Mouse (Mus musculus): ENCODE results near the gene Slit2. TPM values are rescaled to one million over a fixed set of nuclear protein-coding genes. Genes with fewer than 3 reads are reported as not detected.

Slit2 gene
- polyA plus RNA-seq, 1 experiment = 4.9 TPM

DNA sequence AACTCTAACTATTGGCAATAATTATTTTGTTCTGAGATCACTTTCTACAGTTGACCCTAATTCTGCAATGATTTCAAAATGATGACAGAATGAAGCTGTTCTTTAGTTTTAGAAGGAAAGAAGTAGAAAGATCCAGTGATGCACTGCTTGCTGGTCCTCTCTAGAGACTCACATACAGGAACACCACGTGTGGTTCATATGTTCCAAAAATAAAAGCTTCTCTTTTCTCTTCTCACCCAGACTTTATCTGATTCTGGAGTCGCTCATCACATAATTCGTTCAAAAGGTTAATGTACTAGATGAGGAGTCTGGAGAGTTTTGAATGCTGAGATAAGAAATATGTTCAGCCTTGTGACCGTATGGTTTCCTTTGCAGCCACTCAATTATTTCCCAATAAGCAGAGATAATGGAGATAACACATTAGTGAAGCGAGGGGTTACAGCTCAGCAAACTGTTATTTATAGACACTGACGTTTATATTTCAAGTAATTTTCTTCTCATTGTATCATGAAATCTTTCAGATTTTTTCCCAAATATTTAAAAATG is 332.2 kb downstream of the Slit2 start:
- TF ChIP-seq CEBPB (IDR thresholded peaks at IDR 0.05; ENCODE audit: low read depth) (no peak), USF1 (IDR thresholded peaks at IDR 0.05; ENCODE audit: low read depth) (no peak), CTCF (IDR thresholded peaks at IDR 0.05; ENCODE audit: control insufficient read depth, insufficient read depth, insufficient read length) (no peak)

DNA sequence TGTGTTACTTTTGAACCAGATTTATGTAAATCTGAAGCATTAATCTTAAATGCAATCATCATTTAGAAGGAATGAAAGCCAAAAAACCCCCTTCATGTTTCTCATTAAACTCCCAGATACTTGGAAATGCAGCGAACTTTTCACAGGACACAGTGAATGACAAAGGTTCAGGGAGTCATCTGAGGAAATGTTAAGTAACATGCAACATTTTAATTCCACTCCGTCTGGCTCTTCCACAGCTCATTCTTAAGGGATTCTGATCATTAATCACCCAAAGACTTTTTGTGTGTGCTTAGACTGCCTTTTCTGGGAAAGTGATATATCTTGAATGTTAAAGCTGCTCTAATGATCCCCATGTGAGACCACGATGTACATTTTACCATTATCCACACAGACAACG is 337.7 kb downstream of the Slit2 start:
- H3K27me3 ChIP-seq (ENCODE audit: control insufficient read depth, insufficient read depth, insufficient read length) = no peaks in the 10 kb centered on the region
- TF ChIP-seq MYOG (IDR thresholded peaks at IDR 0.05; ENCODE audit: control insufficient read depth, extremely low read depth, insufficient read length) = no peak
- TF ChIP-seq FOSL1 (IDR thresholded peaks at IDR 0.05; ENCODE audit: insufficient read depth, low read length, poor library complexity, severe bottlenecking) = no peak
- no peak for TF ChIP-seq CEBPB (IDR thresholded peaks at IDR 0.05; ENCODE audit: low read depth)
- no peak for TF ChIP-seq CTCF (IDR thresholded peaks at IDR 0.05; ENCODE audit: control insufficient read depth, insufficient read depth, insufficient read length)
- no peak for TF ChIP-seq MAX (IDR thresholded peaks at IDR 0.05)
- TF ChIP-seq USF1 (IDR thresholded peaks at IDR 0.05; ENCODE audit: low read depth) = no peak
- no peak for TF ChIP-seq MYOD1 (IDR thresholded peaks at IDR 0.05; ENCODE audit: control insufficient read depth, insufficient read length, low read depth)

More for the DNA sequence above, 332.2 kb downstream of the Slit2 start:
- no peaks in the 10 kb centered on the region for H3K79me2 ChIP-seq (ENCODE audit: control insufficient read depth, insufficient read depth)
- H3ac ChIP-seq (ENCODE audit: control insufficient read depth, insufficient read length, low read depth) = no peak overlapping the region
- no peaks in the 10 kb centered on the region for H3K36me3 ChIP-seq (ENCODE audit: control insufficient read depth, insufficient read depth)
- H3K27me3 ChIP-seq (ENCODE audit: control insufficient read depth, insufficient read depth, insufficient read length) = no peaks in the 10 kb centered on the region
- H3K4me3 ChIP-seq (ENCODE audit: insufficient read depth, poor library complexity, severe bottlenecking) = no peak overlapping the region
- H3K79me3 ChIP-seq (ENCODE audit: low read depth) = no peaks in the 10 kb centered on the region

DNA sequence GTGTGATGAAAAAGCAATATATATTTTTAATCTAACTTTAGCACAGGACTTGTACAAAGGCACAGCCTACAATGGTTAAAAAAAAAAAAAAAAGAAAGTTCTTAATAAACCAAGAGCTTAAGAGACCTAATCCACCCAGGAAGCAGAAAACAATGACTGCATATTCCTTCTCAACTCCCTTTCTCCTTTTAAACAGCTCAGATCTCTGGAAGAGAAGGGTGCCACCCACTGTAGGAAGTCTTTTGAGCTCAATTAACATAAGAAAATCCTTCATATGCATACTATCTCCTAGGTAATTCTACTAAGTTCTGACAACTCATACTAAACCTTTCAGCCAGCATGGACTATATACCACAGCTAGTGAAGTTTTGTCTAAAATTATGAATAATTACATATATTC is 343.3 kb downstream of the Slit2 start:
- no peak overlapping the region for H3K4me3 ChIP-seq (ENCODE audit: insufficient read depth, poor library complexity, severe bottlenecking)
- TF ChIP-seq CEBPB (IDR thresholded peaks at IDR 0.05; ENCODE audit: low read depth) = no peak
- no peak for TF ChIP-seq CTCF (IDR thresholded peaks at IDR 0.05; ENCODE audit: control insufficient read depth, insufficient read depth, insufficient read length)
- no peak for TF ChIP-seq MYOD1 (IDR thresholded peaks at IDR 0.05; ENCODE audit: control insufficient read depth, insufficient read length, low read depth)
- no peak for TF ChIP-seq USF1 (IDR thresholded peaks at IDR 0.05; ENCODE audit: low read depth)
- no peak for TF ChIP-seq MYOG (IDR thresholded peaks at IDR 0.05; ENCODE audit: control insufficient read depth, extremely low read depth, insufficient read length)
- no peak for TF ChIP-seq MAX (IDR thresholded peaks at IDR 0.05)
- TF ChIP-seq FOSL1 (IDR thresholded peaks at IDR 0.05; ENCODE audit: insufficient read depth, low read length, poor library complexity, severe bottlenecking) = no peak
- no peaks in the 10 kb centered on the region for H3K79me2 ChIP-seq (ENCODE audit: control insufficient read depth, insufficient read depth)
- H3K36me3 ChIP-seq (ENCODE audit: control insufficient read depth, insufficient read depth) = no peaks in the 10 kb centered on the region
- H3ac ChIP-seq (ENCODE audit: control insufficient read depth, insufficient read length, low read depth) = no peak overlapping the region
- H3K27me3 ChIP-seq (ENCODE audit: control insufficient read depth, insufficient read depth, insufficient read length) = no peaks in the 10 kb centered on the region
- H3K79me3 ChIP-seq (ENCODE audit: low read depth) = no peaks in the 10 kb centered on the region

More for the DNA sequence above, 337.7 kb downstream of the Slit2 start:
- Histone ChIP-seq H3K79me3 (ENCODE audit: low read depth) (no peaks in the 10 kb centered on the region), H3ac (ENCODE audit: control insufficient read depth, insufficient read length, low read depth) (no peak overlapping the region), H3K79me2 (ENCODE audit: control insufficient read depth, insufficient read depth) (no peaks in the 10 kb centered on the region), H3K36me3 (ENCODE audit: control insufficient read depth, insufficient read depth) (no peaks in the 10 kb centered on the region), H3K4me3 (ENCODE audit: insufficient read depth, poor library complexity, severe bottlenecking) (no peak overlapping the region)

DNA sequence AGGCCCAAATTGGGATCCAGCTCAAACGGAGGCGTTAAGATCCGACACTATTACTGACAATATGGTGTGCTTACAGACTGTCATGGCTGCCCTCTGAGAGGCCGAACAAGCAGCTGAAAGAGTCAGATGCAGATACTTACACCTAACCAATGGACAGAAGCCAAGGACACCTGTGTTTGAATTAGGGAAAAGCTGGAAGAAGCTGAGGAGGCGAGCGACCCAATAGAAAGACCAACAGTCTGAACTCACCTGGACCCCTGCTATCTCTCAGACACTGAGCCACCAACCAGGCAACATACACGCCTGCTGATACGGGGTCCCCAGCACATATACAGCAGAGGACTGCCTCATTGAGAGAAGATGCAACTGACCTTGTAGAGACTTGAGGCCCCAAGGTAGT is 344.7 kb downstream of the Slit2 start, which contains the start of gene 5730480H06Rik:
TSS of gene 5730480H06Rik (plus strand) at position 301 of the 400 bp plus-strand sequence.
- Histone ChIP-seq H3K4me3 (ENCODE audit: insufficient read depth, poor library complexity, severe bottlenecking) (no peak within 1 kb of the TSS), H3K27me3 (ENCODE audit: control insufficient read depth, insufficient read depth, insufficient read length) (no peaks in the 10 kb centered on the region), H3K79me2 (ENCODE audit: control insufficient read depth, insufficient read depth) (no peaks in the 10 kb centered on the region), H3K36me3 (ENCODE audit: control insufficient read depth, insufficient read depth) (no peaks in the 10 kb centered on the region), H3ac (ENCODE audit: control insufficient read depth, insufficient read length, low read depth) (no peak within 1 kb of the TSS), H3K79me3 (ENCODE audit: low read depth) (no peaks in the 10 kb centered on the region)
- TF ChIP-seq CTCF (IDR thresholded peaks at IDR 0.05; ENCODE audit: control insufficient read depth, insufficient read depth, insufficient read length) = no peak
- TF ChIP-seq USF1 (IDR thresholded peaks at IDR 0.05; ENCODE audit: low read depth) = no peak
- TF ChIP-seq CEBPB (IDR thresholded peaks at IDR 0.05; ENCODE audit: low read depth) = no peak
- no peak for TF ChIP-seq MYOG (IDR thresholded peaks at IDR 0.05; ENCODE audit: control insufficient read depth, extremely low read depth, insufficient read length)
- TF ChIP-seq MYOD1 (IDR thresholded peaks at IDR 0.05; ENCODE audit: control insufficient read depth, insufficient read length, low read depth) = no peak
- TF ChIP-seq MAX (IDR thresholded peaks at IDR 0.05) = no peak
- TF ChIP-seq FOSL1 (IDR thresholded peaks at IDR 0.05; ENCODE audit: insufficient read depth, low read length, poor library complexity, severe bottlenecking) = no peak

DNA sequence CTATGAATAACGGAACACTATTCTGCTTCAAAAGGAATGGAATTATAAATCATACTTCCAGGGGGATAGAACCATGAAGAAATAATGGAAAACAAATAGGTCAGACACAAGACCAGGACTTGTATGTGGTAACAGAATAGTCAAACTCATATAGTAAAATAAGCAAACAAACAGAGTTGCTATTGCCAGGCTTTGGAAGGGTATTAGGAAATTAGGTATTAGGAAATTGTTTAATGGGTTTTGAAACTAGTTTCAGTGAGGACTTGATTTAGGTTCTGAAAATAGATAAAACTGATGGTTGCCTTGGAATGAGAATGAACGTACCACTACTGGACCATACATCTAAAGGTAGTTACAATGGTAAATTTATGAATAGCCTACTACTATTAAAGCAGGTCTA is 346.8 kb downstream of the Slit2 start:
- H3K4me3 ChIP-seq (ENCODE audit: insufficient read depth, poor library complexity, severe bottlenecking) = no peak overlapping the region
- TF ChIP-seq CTCF (IDR thresholded peaks at IDR 0.05; ENCODE audit: control insufficient read depth, insufficient read depth, insufficient read length) (no peak), MAX (IDR thresholded peaks at IDR 0.05) (no peak)
- no peaks in the 10 kb centered on the region for H3K27me3 ChIP-seq (ENCODE audit: control insufficient read depth, insufficient read depth, insufficient read length)
- H3K79me3 ChIP-seq (ENCODE audit: low read depth) = no peaks in the 10 kb centered on the region
- no peak overlapping the region for H3ac ChIP-seq (ENCODE audit: control insufficient read depth, insufficient read length, low read depth)
- H3K79me2 ChIP-seq (ENCODE audit: control insufficient read depth, insufficient read depth) = no peaks in the 10 kb centered on the region
- H3K36me3 ChIP-seq (ENCODE audit: control insufficient read depth, insufficient read depth) = no peaks in the 10 kb centered on the region

DNA sequence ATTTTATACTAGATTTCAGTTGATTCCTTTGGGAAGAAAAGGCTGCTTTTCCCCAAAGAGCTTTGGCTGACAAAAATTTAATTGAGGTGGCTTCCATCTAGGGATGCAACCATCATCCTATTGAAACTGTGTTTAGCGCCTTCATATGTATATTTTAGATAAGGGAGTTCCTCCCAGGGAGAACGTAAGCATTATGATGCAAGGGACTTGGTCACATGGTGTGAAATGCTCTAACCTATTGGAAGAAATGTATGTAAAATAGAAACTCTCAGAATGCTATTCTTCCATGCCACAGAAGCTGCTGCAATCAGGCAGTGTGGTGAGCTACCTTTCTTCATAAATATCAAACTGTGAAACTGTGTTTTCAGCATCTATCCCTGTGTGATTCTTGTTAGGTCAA is 347.9 kb downstream of the Slit2 start:
- Histone ChIP-seq H3K79me2 (ENCODE audit: control insufficient read depth, insufficient read depth) (no peaks in the 10 kb centered on the region), H3ac (ENCODE audit: control insufficient read depth, insufficient read length, low read depth) (no peak overlapping the region), H3K36me3 (ENCODE audit: control insufficient read depth, insufficient read depth) (no peaks in the 10 kb centered on the region), H3K27me3 (ENCODE audit: control insufficient read depth, insufficient read depth, insufficient read length) (no peaks in the 10 kb centered on the region), H3K4me3 (ENCODE audit: insufficient read depth, poor library complexity, severe bottlenecking) (no peak overlapping the region), H3K79me3 (ENCODE audit: low read depth) (no peaks in the 10 kb centered on the region)
- TF ChIP-seq CEBPB (IDR thresholded peaks at IDR 0.05; ENCODE audit: low read depth) (no peak), USF1 (IDR thresholded peaks at IDR 0.05; ENCODE audit: low read depth) (peak; percentile 74)

All from C2C12 (cell line).